Mouse (Mus musculus): ENCODE results near the gene Gpr84.

The Gpr84 gene

DNA sequence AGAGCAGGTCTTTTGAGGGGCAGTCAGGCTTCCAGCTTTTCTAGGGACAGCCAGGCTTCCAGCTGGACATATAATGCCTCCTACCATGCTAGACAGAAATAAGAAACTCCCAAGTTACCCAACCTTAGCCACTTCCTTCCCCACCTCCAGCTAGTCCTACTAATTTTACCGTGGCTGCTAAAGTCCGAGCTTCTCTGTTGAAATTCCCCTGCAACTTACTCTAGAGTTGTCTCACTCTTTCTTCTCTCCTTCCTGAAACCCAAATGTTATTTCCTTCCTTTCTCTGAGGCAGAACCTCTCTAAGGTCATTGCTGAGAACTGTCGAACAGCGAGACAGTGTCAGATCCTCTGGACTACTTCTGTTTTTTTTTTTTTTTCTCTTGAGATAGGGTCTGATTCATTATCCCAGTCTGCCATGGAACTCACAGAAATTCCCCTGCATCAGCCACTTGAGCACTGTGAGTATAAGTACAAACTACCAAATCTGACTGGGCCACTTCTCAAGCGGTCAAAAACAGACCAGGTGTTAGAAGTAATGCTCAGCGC lies at the start of gene Gpr84:
Gpr84 (minus strand) TSS at position 248 of the 546 bp plus-strand sequence.
- no peak for DNase-seq (ENCODE audit: extremely low read depth, low read depth)

- DNase-seq (ENCODE audit: extremely low read depth, low read depth): no peak
These were observed 49.6 kb upstream of the Gpr84 start for GRCm38 (mm10) chr15:103359869-103360602.

- no peak for DNase-seq (ENCODE audit: extremely low read depth, low read depth)
These were observed 48.7 kb upstream of the Gpr84 start for GRCm38 (mm10) chr15:103359122-103359510.

GRCm38 (mm10) chr15:103358278-103359121 lies 48.1 kb upstream of the Gpr84 start:
- no peak for DNase-seq (ENCODE audit: extremely low read depth, low read depth)

DNA sequence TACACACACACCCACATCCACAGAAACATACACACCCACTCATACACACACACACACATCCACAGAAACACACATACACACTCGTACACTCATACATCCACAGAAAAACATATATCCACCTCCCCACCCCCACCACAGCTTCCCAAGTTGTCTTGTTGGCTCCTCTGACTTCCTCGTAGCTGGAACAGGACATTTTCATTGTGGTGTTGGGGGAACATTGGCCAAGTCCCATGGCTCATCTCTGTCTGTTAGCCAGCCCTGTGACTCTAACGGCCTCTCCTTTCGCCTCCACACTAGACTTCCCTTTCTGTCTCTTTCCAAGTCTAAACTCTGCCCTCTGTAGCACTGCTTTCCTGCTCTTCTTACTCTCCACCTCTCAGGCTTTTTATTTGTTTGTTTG lies 47.4 kb upstream of the Gpr84 start:
- DNase-seq (ENCODE audit: extremely low read depth, low read depth): no peak

GRCm38 (mm10) chr15:103356130-103356529 lies 45.7 kb upstream of the Gpr84 start:
- no peak for DNase-seq (ENCODE audit: extremely low read depth, low read depth)

DNA sequence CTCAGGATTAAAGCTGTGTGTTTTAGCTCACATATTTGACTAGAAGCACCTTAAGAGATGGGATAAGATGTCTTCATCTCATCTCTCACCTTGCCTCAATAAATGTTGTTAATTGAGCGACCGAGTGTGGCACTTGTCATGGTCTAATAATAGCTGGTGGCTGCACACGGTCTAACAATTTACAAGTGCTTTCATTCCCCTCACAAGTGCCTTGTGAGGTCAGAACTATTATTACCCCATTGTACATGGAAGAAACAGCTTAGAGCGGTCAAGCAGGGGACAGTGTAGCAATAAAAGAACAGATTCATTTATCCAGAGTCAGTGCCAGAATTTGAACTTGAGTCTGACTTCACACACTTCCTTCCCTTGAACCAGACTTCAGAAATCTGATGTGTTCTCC lies 45.0 kb upstream of the Gpr84 start:
- no peak for DNase-seq (ENCODE audit: extremely low read depth, low read depth)

GRCm38 (mm10) chr15:103354690-103355089 lies 44.3 kb upstream of the Gpr84 start:
- no peak for DNase-seq (ENCODE audit: extremely low read depth, low read depth)

GRCm38 (mm10) chr15:103353511-103354256 lies 43.3 kb upstream of the Gpr84 start:
- no peak for DNase-seq (ENCODE audit: extremely low read depth, low read depth)

DNA sequence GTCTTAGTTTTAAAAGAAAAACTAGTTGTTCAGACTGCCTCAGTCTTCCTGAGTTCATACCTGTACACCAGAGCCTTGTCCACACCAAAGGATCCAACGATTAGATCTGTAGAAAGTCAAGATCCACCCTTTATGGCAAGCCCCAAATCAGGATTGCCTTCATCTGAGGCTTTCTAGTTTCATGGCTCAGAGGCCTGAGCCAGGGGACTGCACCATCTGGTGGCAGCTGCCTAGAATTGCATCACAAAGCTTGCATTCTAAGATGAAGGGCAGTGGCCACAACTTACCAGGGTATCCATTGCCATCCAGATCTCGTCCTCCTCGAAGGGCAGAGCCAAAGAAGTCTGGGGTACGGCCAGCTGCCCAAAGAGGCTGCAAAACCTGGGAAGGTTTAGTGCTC lies 42.4 kb upstream of the Gpr84 start:
- DNase-seq (ENCODE audit: extremely low read depth, low read depth): no peak

DNA sequence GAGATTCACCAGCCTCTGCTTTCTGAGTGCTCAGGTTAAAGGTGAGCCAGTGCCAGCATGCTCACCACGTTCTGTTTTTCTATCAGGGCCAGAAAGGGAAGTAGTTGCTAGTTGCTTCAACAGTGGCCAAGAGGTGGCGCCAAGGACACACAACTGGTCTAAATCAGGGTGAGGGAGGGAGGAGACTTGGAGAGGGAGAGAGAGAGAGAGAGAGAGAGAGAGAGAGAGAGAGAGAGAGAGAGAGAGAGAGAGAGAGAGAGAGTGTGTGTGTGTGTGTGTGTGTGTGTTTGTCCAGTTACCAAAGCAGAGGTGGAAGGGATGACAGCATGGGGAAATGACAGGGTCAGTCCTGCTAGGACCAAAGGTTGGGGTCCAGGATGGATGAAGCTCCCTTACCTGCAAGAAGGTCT lies 36.9 kb upstream of the Gpr84 start:
- no peak for DNase-seq (ENCODE audit: extremely low read depth, low read depth)

- DNase-seq (ENCODE audit: extremely low read depth, low read depth): no peak
These were observed 35.4 kb upstream of the Gpr84 start for GRCm38 (mm10) chr15:103345789-103346188.

DNA sequence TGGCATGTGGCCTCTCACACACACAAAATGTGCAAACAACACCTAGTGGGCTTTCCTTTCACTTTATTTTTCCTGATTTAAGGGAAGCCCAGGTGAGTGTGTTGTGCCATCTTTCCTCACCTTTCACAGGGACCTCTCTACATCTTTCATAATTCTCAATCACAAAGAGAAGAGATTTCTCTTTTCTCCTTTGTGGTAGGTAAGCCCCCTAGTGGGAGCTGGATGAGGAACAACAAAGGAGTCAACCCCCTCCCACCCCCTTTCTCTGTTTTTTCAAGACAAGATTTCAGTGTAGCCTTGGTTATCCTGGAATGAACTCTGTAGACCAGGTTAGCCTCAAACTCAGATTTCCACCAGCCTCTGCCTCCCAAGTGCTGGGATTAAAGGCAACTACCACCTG lies 33.1 kb upstream of the Gpr84 start:
- DNase-seq (ENCODE audit: extremely low read depth, low read depth): no peak

- no peak for DNase-seq (ENCODE audit: extremely low read depth, low read depth)
These were observed 32.6 kb upstream of the Gpr84 start for GRCm38 (mm10) chr15:103343008-103343407.

DNA sequence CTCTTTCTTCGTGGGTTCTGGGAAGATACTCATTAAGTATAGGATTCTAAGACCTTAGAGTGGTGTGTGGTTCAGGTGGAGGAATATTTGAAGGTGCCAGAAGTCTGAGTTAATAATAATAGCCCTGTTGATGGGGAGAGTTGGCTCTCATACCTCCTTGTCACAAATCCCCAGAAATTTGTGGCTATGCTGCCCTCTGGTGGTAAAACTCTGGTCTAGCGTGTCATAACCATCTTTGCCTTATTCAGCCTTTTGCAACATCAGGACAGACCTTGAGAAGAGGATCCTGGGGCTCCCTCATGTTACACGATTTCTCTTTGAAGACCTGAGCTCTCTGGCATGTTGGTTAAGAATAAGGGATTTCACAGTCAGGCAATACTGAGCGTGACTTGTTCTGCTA lies 32.0 kb upstream of the Gpr84 start:
- peak; percentile 53 for DNase-seq (ENCODE audit: extremely low read depth, low read depth)

DNA sequence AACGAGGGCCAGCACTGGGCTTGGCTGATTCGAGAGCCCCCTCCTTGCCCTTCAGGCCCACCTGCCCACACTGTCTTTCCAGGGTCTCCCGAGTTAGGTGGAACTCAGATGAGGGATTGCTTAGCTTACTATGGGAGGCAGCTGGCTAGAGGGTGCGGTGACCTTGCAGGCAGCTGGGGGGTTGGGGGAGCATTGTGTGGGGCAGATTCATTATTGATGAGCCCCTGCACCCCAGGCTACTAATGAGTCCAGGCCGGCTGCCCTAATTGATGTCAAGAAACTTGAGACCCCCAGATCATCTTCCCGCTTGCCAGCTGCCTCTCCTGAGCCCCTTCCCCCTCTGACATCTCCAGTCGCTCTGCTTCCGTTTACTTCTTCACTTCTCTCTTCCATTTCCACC lies 31.1 kb upstream of the Gpr84 start:
- DNase-seq (ENCODE audit: extremely low read depth, low read depth): no peak

DNA sequence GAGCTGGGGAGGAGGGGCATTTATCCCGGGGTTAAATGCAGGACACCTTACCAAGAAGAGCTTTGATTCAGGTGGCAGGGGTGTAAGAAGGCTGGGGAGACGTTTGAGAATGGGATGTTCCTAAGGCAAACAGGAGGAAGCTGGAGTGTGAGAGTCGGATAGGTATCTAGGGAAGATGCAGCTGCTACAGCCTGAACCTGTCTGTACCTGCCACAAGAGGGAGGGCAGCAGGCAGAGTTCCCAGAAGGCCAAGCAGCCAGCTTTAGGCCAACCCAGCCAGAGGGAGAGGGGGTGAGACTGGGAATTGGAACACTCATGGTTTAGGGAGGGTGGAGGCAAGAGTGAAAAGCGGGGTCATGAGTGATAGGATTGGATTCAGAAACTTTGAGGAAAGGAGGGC lies 30.4 kb upstream of the Gpr84 start:
- no peak for DNase-seq (ENCODE audit: extremely low read depth, low read depth)

- no peak for DNase-seq (ENCODE audit: extremely low read depth, low read depth)
These were observed 29.5 kb upstream of the Gpr84 start, which contains the start of gene Zfp385a for GRCm38 (mm10) chr15:103339961-103340337. Gene Zfp385a, minus strand, starts transcription at chr15:103340093.

GRCm38 (mm10) chr15:103339166-103339960 lies 29.0 kb upstream of the Gpr84 start:
- DNase-seq (ENCODE audit: extremely low read depth, low read depth): peak; percentile 90

- no peak for DNase-seq (ENCODE audit: extremely low read depth, low read depth)
These were observed 28.4 kb upstream of the Gpr84 start for GRCm38 (mm10) chr15:103338829-103339165.
